Mouse (Mus musculus): ENCODE data around the gene Kcnj1. TPM values are rescaled to one million over a fixed set of nuclear protein-coding genes. Genes with fewer than 3 reads are reported as not detected.

Kcnj1 gene
- total RNA-seq, 2 experiments from 2014 or later = not detected

DNA sequence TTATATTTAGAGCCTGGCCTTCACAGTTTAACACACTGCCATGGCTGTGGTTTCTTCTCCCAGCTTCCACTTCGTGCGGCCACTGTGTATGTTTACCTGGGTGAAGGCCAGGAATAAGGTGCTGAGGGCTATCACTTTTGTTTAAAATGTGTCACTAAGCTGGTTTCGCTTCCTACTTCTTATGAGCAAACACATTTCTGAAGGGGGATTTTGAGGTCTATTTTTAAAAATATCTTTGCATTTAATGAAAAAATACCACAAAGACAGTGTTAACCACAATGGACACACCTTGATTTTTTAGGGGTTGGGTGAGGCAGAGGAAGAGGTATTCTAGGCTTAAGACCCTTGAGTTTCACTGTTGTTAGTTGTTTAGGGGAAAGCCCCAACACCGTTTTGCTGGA, 22.5 kb downstream of the Kcnj1 start:
- no peak for DNase-seq

DNA sequence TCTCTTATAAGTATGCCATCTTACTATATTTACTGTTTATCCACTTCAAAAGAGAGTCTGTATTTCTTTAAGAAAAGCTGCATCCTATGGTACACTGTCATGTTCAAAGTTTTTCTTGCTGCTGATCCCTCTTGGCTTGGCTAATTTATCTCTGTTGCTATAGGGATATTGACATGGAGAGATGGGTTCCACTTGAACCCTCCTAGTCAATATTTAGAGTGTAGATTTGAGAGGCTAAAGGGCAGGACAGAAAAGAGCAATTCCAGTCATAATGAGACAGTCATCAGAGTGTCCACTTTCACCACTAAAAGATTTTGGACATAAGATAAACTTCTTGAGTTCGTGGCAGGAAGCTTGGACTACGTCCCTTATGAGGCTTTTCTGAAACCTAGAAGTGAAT, 27.9 kb downstream of the Kcnj1 start:
- DNase-seq = no peak

DNA sequence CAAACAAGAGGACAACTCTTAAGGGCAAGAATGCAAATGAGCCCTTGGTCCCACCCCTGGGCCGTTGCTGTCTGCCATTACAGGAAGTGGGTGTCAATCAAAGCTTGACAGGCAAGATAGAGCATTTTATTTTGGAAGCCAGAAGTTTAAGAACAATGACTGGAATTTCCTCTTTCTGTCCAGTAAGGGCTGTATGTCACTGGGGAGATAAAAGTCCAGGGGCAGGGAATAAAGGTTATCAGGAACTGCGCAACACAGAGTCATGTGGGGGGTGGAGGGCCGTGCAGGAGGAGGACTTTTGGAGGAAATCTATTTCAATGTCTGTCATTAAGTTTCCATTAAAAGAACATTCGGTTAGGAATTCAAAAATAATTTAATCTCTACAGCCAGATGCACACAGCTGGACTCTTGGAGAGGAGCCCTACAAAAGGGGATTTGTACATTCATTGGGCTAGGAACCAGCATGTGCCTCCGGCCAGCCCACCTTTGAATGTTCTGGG, 28.4 kb downstream of the Kcnj1 start:
- DNase-seq = peak; percentile 28

GRCm38 (mm10) chr9:32405191-32405925, 33.1 kb downstream of the Kcnj1 start:
- peak; percentile 73 for DNase-seq

GRCm38 (mm10) chr9:32408730-32409059, 36.4 kb downstream of the Kcnj1 start:
- DNase-seq = no peak

DNA sequence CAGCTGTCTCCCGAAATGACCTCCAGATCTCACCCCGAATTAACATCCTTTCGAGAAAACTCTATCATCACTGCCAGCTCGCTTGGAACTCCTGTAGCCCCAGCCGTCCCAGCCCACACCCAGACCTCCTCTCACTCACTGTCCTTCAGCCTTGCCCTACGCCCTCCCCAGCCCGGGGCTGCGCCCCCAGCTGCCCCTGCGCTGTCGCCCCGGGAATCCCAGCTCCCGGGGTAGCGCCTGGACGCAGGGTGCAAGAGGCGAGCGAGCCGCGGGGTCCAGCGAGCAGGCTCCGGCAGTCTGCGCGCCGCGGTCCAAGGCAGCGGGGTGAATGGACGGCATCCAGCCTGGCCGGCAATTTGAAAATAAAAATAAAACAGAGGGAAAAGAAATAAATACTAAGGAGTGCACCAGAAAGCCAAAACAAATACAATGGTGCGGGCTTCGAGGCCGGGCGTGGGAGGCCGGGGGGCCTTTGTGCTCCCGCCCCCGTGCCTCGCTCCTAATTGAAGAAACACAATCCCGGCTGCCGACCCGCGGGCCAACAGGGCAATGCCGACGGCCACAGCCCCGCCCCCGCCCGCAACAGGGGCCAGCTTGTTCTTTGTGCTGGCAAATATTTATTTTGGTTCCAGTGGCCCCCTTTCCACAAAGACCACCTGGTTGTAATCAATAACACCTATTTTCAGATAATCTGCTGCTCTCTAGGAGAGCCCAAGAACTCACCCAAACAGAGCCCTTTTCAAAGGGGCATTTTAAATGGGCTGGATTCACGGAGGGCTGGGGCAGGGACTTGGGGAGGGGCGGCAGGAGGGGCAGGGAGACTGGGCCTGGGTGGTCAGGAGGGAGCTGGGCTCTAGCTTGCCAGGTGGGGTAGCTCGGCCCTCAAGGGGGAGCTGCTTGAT, 37.0 kb downstream of the Kcnj1 start:
- peak; percentile 36 for DNase-seq

DNA sequence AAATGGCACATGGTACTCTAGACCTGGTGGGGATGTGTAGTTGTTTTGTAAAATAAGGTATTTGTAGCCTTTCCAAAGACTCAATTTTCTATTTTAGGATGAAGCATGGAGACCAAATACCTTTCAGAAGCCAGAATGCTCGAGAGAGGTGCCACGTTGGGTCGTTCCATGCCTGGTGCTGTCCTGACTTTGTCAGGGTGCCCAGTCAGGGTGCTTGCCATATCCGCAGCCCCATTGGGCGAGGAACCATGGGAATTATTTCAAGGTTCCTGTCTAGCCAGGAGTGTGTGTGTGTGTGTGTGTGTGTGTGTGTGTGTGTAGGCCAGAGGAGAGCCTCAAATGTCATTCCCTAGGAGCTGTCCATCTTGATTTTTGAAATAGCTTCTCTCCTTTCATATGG, 38.4 kb downstream of the Kcnj1 start:
- no peak for DNase-seq

DNA sequence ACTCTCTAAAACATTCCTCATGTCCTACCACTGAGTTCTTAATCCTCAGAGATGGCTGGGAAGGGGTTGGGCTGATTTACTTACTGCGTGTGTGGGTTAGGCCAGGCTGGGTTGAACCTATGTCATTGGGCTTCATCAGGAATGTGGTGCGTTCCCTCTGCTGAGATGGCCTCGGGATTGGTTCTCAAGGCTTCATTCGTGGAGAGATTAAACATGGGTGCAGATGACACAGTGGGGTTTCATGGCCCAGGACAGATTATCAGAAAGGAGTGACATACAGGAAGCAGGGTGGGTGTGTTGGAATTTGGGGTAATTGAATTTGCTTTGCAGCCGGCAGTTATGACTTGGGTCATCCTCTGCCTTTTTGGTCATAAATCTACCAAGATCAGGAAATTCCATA, 39.2 kb downstream of the Kcnj1 start:
- no peak for DNase-seq

GRCm38 (mm10) chr9:32412836-32413580, 40.7 kb downstream of the Kcnj1 start:
- DNase-seq = no peak

DNA sequence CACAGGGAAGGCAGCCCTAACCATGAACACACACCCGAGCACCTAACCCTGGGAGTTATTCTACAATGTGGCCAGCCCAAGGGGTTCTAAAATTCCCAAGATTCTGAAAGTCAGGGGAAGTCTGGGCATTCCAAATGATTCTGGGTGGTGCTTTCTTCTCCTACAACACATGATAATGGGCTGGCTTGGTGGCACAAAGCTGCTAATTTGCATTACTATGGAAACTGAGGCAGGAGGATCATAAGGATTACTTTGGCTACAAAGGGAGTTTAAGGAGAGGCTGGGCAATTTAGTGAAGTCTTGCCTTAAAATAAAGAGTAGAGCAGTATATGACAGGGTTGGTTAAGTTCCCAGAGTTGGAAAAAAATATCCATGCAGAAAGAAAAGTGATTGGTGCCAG, 42.7 kb downstream of the Kcnj1 start:
- DNase-seq = no peak

DNA sequence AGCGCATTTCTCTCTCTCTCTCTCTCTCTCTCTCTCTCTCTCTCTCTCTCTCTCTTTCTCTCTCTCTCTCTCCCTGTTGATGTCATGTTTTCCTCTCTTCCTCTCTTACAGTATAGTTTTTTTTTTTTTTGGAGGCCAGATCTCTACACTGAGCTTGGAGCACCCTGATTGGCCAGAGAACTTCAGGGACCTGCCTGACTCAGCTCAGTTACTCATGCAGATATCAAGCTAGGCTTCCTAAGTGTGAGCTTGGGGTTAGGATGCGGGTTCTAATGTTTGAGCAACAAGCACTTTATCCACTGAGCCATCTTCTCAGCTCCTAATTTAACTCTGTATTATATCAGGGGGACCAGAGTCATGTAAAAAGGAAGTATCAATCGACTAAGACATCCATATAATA, 43.7 kb downstream of the Kcnj1 start:
- no peak for DNase-seq

DNA sequence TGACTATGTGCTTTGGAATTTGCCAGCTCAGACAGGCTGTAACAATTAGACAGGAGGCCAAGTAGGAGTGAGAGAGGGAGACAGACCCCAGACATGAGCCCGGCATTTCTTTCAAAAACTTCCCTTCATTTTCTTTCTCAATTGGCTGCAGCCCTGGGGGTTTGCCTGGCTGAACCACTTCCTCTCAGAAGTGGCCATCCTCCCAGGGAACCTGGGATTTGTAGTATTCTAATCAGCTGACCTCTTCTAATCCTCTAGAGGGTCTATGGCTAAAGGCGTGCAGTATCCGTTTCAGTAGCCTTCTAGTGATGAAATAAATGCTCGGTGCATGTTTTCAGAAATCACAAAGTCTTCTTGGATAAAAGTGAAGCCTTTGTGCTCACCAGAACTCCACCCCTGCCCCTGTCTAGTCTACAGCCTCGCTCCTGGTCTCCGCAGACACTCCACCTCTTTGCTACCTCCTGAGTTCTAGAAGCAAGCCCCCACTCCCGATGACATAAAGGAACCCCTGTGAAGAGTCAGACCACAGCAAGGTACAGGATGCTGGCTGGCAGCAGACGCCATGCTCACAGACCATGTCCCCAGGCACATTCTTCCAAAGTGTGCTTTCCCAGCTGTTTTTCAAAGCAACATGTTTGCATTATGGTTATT, 45.3 kb downstream of the Kcnj1 start:
- no peak for DNase-seq

- no peak for DNase-seq
Observed at GRCm38 (mm10) chr9:32420711-32421110, 48.4 kb downstream of the Kcnj1 start.

GRCm38 (mm10) chr9:32425321-32425720, 53.0 kb downstream of the Kcnj1 start:
- DNase-seq = no peak

DNA sequence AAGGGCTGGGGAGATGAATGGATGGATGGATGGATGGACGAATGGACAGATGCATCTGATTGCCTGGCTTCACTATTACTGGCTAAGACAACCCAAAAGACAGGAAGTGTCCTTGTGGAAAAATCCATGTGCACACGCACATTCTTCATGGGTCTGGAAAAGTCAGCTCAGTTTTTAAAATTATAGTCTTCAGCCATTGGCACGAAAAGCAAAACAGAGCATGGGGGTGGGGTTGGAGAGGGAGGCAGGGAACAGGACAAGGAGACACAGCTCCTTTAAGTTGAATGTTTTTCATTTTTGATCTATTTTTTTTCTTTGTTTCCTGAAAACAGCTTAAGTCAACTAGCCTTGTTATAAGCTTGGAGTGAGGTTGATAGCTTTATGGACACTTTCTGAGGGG, 58.8 kb downstream of the Kcnj1 start:
- peak; percentile 19 for DNase-seq

- DNase-seq = no peak
Observed at GRCm38 (mm10) chr9:32434241-32435213, 62.2 kb downstream of the Kcnj1 start.

DNA sequence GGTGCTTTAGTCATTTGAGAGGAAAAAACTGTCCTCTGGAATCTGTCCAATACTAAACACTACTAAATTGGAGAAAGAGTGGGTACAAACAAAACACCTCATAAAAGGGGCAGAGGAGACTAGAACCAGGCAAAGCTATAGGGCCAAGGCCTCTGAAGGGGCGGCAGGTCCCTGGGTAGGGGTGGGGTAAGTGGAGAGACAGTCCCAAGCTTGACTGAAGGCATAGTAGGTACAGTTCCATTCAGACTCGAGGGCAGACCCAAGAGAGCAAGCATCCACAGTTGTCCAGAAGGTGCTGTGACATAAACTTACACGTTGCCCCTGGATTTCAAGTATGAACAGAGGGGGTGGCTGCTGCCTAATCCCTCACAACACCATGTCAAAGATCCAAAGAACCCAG, 70.8 kb downstream of the Kcnj1 start:
- DNase-seq = no peak

GRCm38 (mm10) chr9:32443817-32444216, 71.5 kb downstream of the Kcnj1 start:
- peak; percentile 41 for DNase-seq

- no peak for DNase-seq
Observed at GRCm38 (mm10) chr9:32444453-32445201, 72.3 kb downstream of the Kcnj1 start.

GRCm38 (mm10) chr9:32445789-32446188, 73.5 kb downstream of the Kcnj1 start:
- DNase-seq = no peak
